Mouse (Mus musculus): Measurements from ENCODE around the gene Cit.

GRCm38 (mm10) chr5:116045581-116045980 lies 200.5 kb downstream of the Cit start:
- TF ChIP-seq POLR2A (IDR thresholded peaks at IDR 0.05; ENCODE audit: extremely low read depth, insufficient read depth, low read length) (no peak), CTCF (IDR thresholded peaks at IDR 0.05; ENCODE audit: low read depth, low read length) (no peak)
